Mouse (Mus musculus): ENCODE results near the gene Sgo2a.

GRCm38 (mm10) chr1:58071006-58071405 lies 75.2 kb downstream of the Sgo2a start:
- no peak for TF ChIP-seq GATA1 (IDR thresholded peaks at IDR 0.05; ENCODE audit: borderline replicate concordance, low read length)
- TF ChIP-seq CTCF (IDR thresholded peaks at IDR 0.05; ENCODE audit: low read depth, low read length), result no peak
